ENCODE assay signal across 10 mouse cellular contexts in the genomic region with DNA sequence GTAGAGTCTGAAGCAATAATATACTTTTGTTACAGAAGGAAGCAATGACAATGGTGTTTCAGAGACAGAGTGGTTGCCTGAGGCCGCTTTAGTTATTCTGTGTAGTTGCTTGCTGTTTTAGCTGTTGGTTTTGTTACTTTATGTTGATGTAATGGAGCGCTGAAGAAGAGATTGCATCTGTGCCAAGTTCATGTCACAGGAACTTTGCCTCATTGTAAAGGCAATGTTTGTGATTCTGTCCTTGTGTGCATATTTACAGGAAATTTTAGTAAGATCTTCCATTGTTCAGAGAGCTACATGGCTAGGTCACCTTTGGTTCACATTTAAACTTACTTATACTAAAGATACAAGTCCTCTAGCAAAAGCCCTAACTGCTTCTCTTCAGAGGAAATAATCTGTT. TPM values are rescaled to one million over a fixed set of nuclear protein-coding genes. Genes with fewer than 3 reads are reported as not detected.
A peak's percentile ranks its signal among the peaks of the same experiment; 100 is the strongest.
DNase-seq lines count a peak whose midpoint lies in the region; ATAC-seq and TF ChIP-seq lines count a peak whose summit lies in the region.
"Had no signal": no experiment of that assay in that cellular context is flagged by ENCODE, and none has a peak within 500 bp of the region (broad histone marks: within the 10 kb centered on the region; RNA-seq: fewer than 3 reads in every experiment).

No protein-coding gene starts in this region.

- no peak for DNase-seq in gastrocnemius, adult 2 months
- no peak for DNase-seq in gastrocnemius, postnatal 14 days
- no peak for DNase-seq in kidney, adult 18-20 months
- no peak for DNase-seq in gastrocnemius, adult 8-10 months (ENCODE audit: low spot score in 2 of 2)
- no peak for DNase-seq in cerebellum, postnatal 25 days
- DNase-seq: kidney, postnatal 14 days had no signal

- peak overlapping the region; percentile 44 for H3K4me3 ChIP-seq in gastrocnemius, adult 2 months
- H3K4me3 ChIP-seq in kidney, embryonic 15.5 days (replicated peaks): no peak overlapping the region
- peak overlapping the region; percentile 60 for H3K4me3 ChIP-seq in E14TG2a.4 (replicated peaks; ENCODE audit: low read length)
- H3K4me3 ChIP-seq in hindbrain, embryonic 16.5 days (ENCODE audit: low read length): no peak overlapping the region
- H3K4me3 ChIP-seq: embryonic facial prominence, embryonic 13.5 days had no signal

- H3K36me3 ChIP-seq in kidney, embryonic 15.5 days: no peaks in the 10 kb centered on the region
- H3K36me3 ChIP-seq in E14TG2a.4 (ENCODE audit: insufficient read depth, low read length): no peaks in the 10 kb centered on the region
- H3K36me3 ChIP-seq in hindbrain, embryonic 16.5 days (ENCODE audit: control insufficient read depth, insufficient read depth, low read length): no peaks in the 10 kb centered on the region
- H3K36me3 ChIP-seq: embryonic facial prominence, embryonic 13.5 days had no signal

- H3K27ac ChIP-seq in gastrocnemius, adult 2 months: peak overlapping the region; percentile 76
- peak overlapping the region; percentile 9 for H3K27ac ChIP-seq in kidney, embryonic 15.5 days
- H3K27ac ChIP-seq in hindbrain, embryonic 16.5 days (ENCODE audit: low read depth, low read length): peak overlapping the region; percentile 48; the same call in 1 of the 2 replicates
- H3K27ac ChIP-seq: embryonic facial prominence, embryonic 13.5 days had no signal

- no peak for ATAC-seq in kidney, embryonic 15.5 days (replicated peaks; ENCODE audit: low FRiP score)
- ATAC-seq in hindbrain, embryonic 16.5 days: no peak

- H3K9me3 ChIP-seq in kidney, embryonic 15.5 days (replicated peaks): no peaks in the 10 kb centered on the region
- H3K9me3 ChIP-seq in E14TG2a.4 (ENCODE audit: low read length): no peaks in the 10 kb centered on the region
- H3K9me3 ChIP-seq in hindbrain, embryonic 16.5 days (ENCODE audit: control insufficient read depth, low read length): no peaks in the 10 kb centered on the region
- H3K9me3 ChIP-seq: embryonic facial prominence, embryonic 13.5 days had no signal

- no peaks in the 10 kb centered on the region for H3K27me3 ChIP-seq in kidney, embryonic 15.5 days
- no peaks in the 10 kb centered on the region for H3K27me3 ChIP-seq in E14TG2a.4 (ENCODE audit: insufficient read depth, low read length)
- H3K27me3 ChIP-seq in hindbrain, embryonic 16.5 days (replicated peaks; ENCODE audit: control insufficient read depth, insufficient read depth, low read length): no peaks in the 10 kb centered on the region
- H3K27me3 ChIP-seq: embryonic facial prominence, embryonic 13.5 days had no signal

- H3K4me2 ChIP-seq in kidney, embryonic 15.5 days: no peak overlapping the region
- peak overlapping the region; percentile 18 for H3K4me2 ChIP-seq in hindbrain, embryonic 16.5 days (ENCODE audit: low read length)
- H3K4me2 ChIP-seq: embryonic facial prominence, embryonic 13.5 days had no signal

- WGBS in kidney, embryonic 15.5 days: 74% methylated on average over 2 of the region's 2 CpGs
- WGBS in hindbrain, embryonic 16.5 days: 50% methylated on average over 2 of the region's 2 CpGs

- TF ChIP-seq CTCF in gastrocnemius, adult 2 months (IDR thresholded peaks at IDR 0.05): no peak
- TF ChIP-seq CTCF in E14TG2a.4 (conservative IDR thresholded peaks at IDR 0.05; ENCODE audit: low read length): no peak

- 0 out of 2 replicates have a peak, but pooled peaks cover 5% of the 10 kb centered on the region for H3K4me1 ChIP-seq in kidney, embryonic 15.5 days
- H3K4me1 ChIP-seq in E14TG2a.4 (replicated peaks; ENCODE audit: low read depth, low read length): peaks cover 47% of the 10 kb centered on the region
- H3K4me1 ChIP-seq in hindbrain, embryonic 16.5 days (ENCODE audit: control insufficient read depth, insufficient read depth, low read depth, low read length): peaks cover 2% of the 10 kb centered on the region; the same call in 1 of the 2 replicates

- H3K9ac ChIP-seq in kidney, embryonic 15.5 days: no peak overlapping the region
- no peak overlapping the region for H3K9ac ChIP-seq in hindbrain, embryonic 16.5 days (ENCODE audit: low read depth, low read length)
- H3K9ac ChIP-seq: embryonic facial prominence, embryonic 13.5 days had no signal

- intact Hi-C loops in gastrocnemius, adult 2 months (cut with DNase I): no loop called here
- intact Hi-C loops in gastrocnemius, postnatal 14 days (cut with DNase I; ENCODE audit: low total_unique reads): no loop called here

RNA-seq across cellular contexts. Expression of a gene that starts 3.3 kb away (rescaled TPM):
- total RNA-seq in gastrocnemius, adult 2 months (2021): 1 to 10 TPM; 9.1 to 9.8 TPM
- total RNA-seq in gastrocnemius, postnatal 14 days (2021): 10 to 100 TPM; 14.1 to 15.7 TPM
- 37.8 and 39.1 TPM in 2 replicates for polyA plus RNA-seq in kidney, embryonic 15.5 days (2015; fragmentation: Nextera tagmentation; extraction: Ambion mirVana)
- 16.9 and 18.1 TPM in 2 replicates for polyA plus RNA-seq in hindbrain, embryonic 16.5 days (2015; fragmentation: Nextera tagmentation; extraction: Ambion mirVana)
- 1 to 10 TPM; 7.1 to 9.1 (median 7.7) TPM for total RNA-seq in gastrocnemius, adult 8-10 months (2022)

Comparison
In these comparisons a context has a peak if more than half of its experiments do, and no peak if none do; other contexts are left out.
1. H3K27ac ChIP-seq: peak in every context shown above with its lines; median percentile 76 in gastrocnemius, adult 2 months; 48 in hindbrain, embryonic 16.5 days; 9 in kidney, embryonic 15.5 days.
2. H3K4me3 ChIP-seq: peak in gastrocnemius, adult 2 months (single experiment) and E14TG2a.4 (single experiment); none in kidney, embryonic 15.5 days (single experiment) and hindbrain, embryonic 16.5 days (single experiment).